Mouse (Mus musculus): ENCODE results near the gene Mia3. TPM values are rescaled to one million over a fixed set of nuclear protein-coding genes. Genes with fewer than 3 reads are reported as not detected.

Mia3 gene
- total RNA-seq, 4 experiments from 2014 or later = 208 to 241 (median 233) TPM

Other genes starting within 250 kb of the Mia3 start
- gene Disp1, start 148.0 kb downstream of the Mia3 start, total RNA-seq (2022) = 1 to 10 TPM; 6.9 to 8.5 (median 7.4) TPM
- gene Aida, start 73.0 kb downstream of the Mia3 start, total RNA-seq (2022) = 10 to 100 TPM; 53.4 to 57.2 (median 55.8) TPM
- gene Brox, start 72.3 kb downstream of the Mia3 start, total RNA-seq (2022) = 10 to 100 TPM; 54.5 to 60.1 (median 57.4) TPM
- 10 to 100 TPM; 15.0 to 21.5 (median 16.7) TPM for gene Taf1a, start 19.4 kb upstream of the Mia3 start, total RNA-seq (2022)
- under 1 TPM in 1 of 4 experiments, not detected in 3; 0.15 TPM for gene Hhipl2, start 48.7 kb upstream of the Mia3 start, total RNA-seq (2022)

Measured in left cerebral cortex, adult 8-10 months (tissue).